ENCODE assay signal across 8 mouse cellular contexts in the genomic region with DNA sequence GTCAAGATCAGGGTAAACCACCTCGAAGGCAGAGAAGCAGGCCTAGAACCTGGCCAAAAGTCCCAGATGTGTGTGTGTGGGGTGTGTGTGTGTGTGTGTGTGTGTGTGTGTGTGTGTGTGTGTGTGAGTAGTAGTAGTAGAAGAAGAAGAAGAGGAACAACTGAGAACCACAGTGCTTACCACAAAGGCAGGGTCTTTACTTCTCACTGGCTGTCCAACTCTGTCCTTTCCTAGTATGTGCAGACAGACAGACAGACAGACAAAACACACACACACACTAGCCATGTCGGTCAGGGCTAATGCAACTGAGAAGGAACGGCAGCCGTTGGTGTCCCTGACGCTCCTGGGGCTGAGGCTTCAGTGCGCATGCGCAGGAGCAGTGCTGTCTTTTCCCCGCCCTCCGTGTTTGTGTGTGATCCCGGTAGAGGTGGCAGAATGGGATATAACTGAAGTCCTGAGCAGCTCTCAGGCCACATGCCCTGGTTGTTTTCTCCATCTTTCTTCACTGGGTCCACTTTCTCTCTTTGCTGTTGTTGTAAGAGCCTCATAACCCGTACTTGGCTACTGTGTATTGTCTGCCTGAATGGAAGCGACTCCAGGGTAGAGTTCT.
DNase-seq lines count a peak whose midpoint lies in the region; ATAC-seq and TF ChIP-seq lines count a peak whose summit lies in the region.

No protein-coding gene starts in this region.

- DNase-seq in embryo, embryonic 10 days (ENCODE audit: low spot score): peak; percentile 64
- DNase-seq in embryo, embryonic 10.5 days (ENCODE audit: low spot score): no peak
- peak; percentile 88 for DNase-seq in cerebellum, adult 11-12 months
- peak; percentile 73 for DNase-seq in forebrain, postnatal 0 days
- peak; percentile 67 for DNase-seq in naive thymus-derived CD4-positive, alpha-beta T cell, adult 2 months (ENCODE audit: low read depth)
- DNase-seq in thymus, postnatal 25 days: peak; percentile 51

- 0 out of 2 replicates have a peak, but pooled peaks cover 4% of the 10 kb centered on the region for H3K4me1 ChIP-seq in forebrain, postnatal 0 days (ENCODE audit: insufficient read depth)
- H3K4me1 ChIP-seq in intestine, embryonic 15.5 days (replicated peaks): 0 out of 2 replicates have a peak, but pooled peaks cover 2% of the 10 kb centered on the region
- H3K4me1 ChIP-seq in liver, embryonic 12.5 days: peaks cover 15% of the 10 kb centered on the region; the same call in 1 of the 2 replicates

- TF ChIP-seq CTCF in forebrain, postnatal 0 days (IDR thresholded peaks at IDR 0.05; ENCODE audit: low read depth): no peak

- 66% methylated on average over 12 of the region's 12 CpGs for WGBS in forebrain, postnatal 0 days
- WGBS in intestine, embryonic 15.5 days: 68% methylated on average over 12 of the region's 12 CpGs
- WGBS in liver, embryonic 12.5 days (ENCODE audit: insufficient replicate concordance): 54% methylated on average over 12 of the region's 12 CpGs

- H3K36me3 ChIP-seq in forebrain, postnatal 0 days (ENCODE audit: insufficient read depth): no peaks in the 10 kb centered on the region
- H3K36me3 ChIP-seq in intestine, embryonic 15.5 days: no peaks in the 10 kb centered on the region
- no peaks in the 10 kb centered on the region for H3K36me3 ChIP-seq in liver, embryonic 12.5 days

- no peak for ATAC-seq in forebrain, postnatal 0 days
- no peak; the same call in 1 of the 2 replicates for ATAC-seq in intestine, embryonic 15.5 days
- ATAC-seq in liver, embryonic 12.5 days: no peak

- H3K4me2 ChIP-seq in forebrain, postnatal 0 days (ENCODE audit: low read depth): peak overlapping the region; percentile 28
- H3K4me2 ChIP-seq in intestine, embryonic 15.5 days (replicated peaks): peak overlapping the region; percentile 34; the same call in 1 of the 2 replicates
- H3K4me2 ChIP-seq in liver, embryonic 12.5 days: peak overlapping the region; percentile 48

- 0 out of 2 replicates have a peak overlapping the region, but pooled peaks have one; percentile 18 for H3K9ac ChIP-seq in forebrain, postnatal 0 days
- no peak overlapping the region for H3K9ac ChIP-seq in intestine, embryonic 15.5 days
- H3K9ac ChIP-seq in liver, embryonic 12.5 days: 0 out of 2 replicates have a peak overlapping the region, but pooled peaks have one; percentile 6

- no peaks in the 10 kb centered on the region for H3K9me3 ChIP-seq in forebrain, postnatal 0 days (ENCODE audit: low read length)
- no peaks in the 10 kb centered on the region for H3K9me3 ChIP-seq in intestine, embryonic 15.5 days
- H3K9me3 ChIP-seq in liver, embryonic 12.5 days (replicated peaks): no peaks in the 10 kb centered on the region

- no peak overlapping the region for H3K4me3 ChIP-seq in forebrain, postnatal 0 days (ENCODE audit: low read depth, low read length)
- no peak overlapping the region for H3K4me3 ChIP-seq in intestine, embryonic 15.5 days (replicated peaks)
- peak overlapping the region; percentile 25; the same call in 1 of the 2 replicates for H3K4me3 ChIP-seq in liver, embryonic 12.5 days

- no peak overlapping the region for H3K27ac ChIP-seq in forebrain, postnatal 0 days (ENCODE audit: low read depth, low read length)
- H3K27ac ChIP-seq in intestine, embryonic 15.5 days: no peak overlapping the region
- no peak overlapping the region for H3K27ac ChIP-seq in liver, embryonic 12.5 days

- H3K27me3 ChIP-seq in forebrain, postnatal 0 days (ENCODE audit: insufficient read depth, low read length): no peaks in the 10 kb centered on the region
- H3K27me3 ChIP-seq in intestine, embryonic 15.5 days (replicated peaks): no peaks in the 10 kb centered on the region
- H3K27me3 ChIP-seq in liver, embryonic 12.5 days (replicated peaks): no peaks in the 10 kb centered on the region; the same call in 1 of the 2 replicates
